Mouse (Mus musculus): ENCODE results near the gene Cemip.
A peak's percentile ranks its signal among the peaks of the same experiment; 100 is the strongest.

The Cemip gene

GRCm38 (mm10) chr7:83978410-83978809 is 107.9 kb downstream of the Cemip start:
- no peak for ATAC-seq (ENCODE audit: insufficient number of reproducible peaks, low FRiP score, low TSS enrichment)

- no peak for ATAC-seq (ENCODE audit: insufficient number of reproducible peaks, low FRiP score, low TSS enrichment)
These were observed 109.8 kb downstream of the Cemip start for GRCm38 (mm10) chr7:83976413-83976958.

- ATAC-seq (ENCODE audit: insufficient number of reproducible peaks, low FRiP score, low TSS enrichment), result no peak
These were observed 111.0 kb downstream of the Cemip start for GRCm38 (mm10) chr7:83975283-83975682.

- no peak for ATAC-seq (ENCODE audit: insufficient number of reproducible peaks, low FRiP score, low TSS enrichment)
These were observed 113.8 kb downstream of the Cemip start for GRCm38 (mm10) chr7:83972485-83972884.

- no peak for ATAC-seq (ENCODE audit: insufficient number of reproducible peaks, low FRiP score, low TSS enrichment)
These were observed 120.1 kb downstream of the Cemip start for GRCm38 (mm10) chr7:83966047-83966818.

- no peak for ATAC-seq (ENCODE audit: insufficient number of reproducible peaks, low FRiP score, low TSS enrichment)
These were observed 121.1 kb downstream of the Cemip start for GRCm38 (mm10) chr7:83965181-83965580.

GRCm38 (mm10) chr7:83952511-83952910 is 133.8 kb downstream of the Cemip start:
- ATAC-seq (ENCODE audit: insufficient number of reproducible peaks, low FRiP score, low TSS enrichment), result peak; percentile 96

- no peak for ATAC-seq (ENCODE audit: insufficient number of reproducible peaks, low FRiP score, low TSS enrichment)
These were observed 135.0 kb downstream of the Cemip start for GRCm38 (mm10) chr7:83951327-83951726.

- ATAC-seq (ENCODE audit: insufficient number of reproducible peaks, low FRiP score, low TSS enrichment), result no peak
These were observed 136.6 kb downstream of the Cemip start for GRCm38 (mm10) chr7:83949662-83950061.

GRCm38 (mm10) chr7:83948743-83949142 is 137.6 kb downstream of the Cemip start:
- ATAC-seq (ENCODE audit: insufficient number of reproducible peaks, low FRiP score, low TSS enrichment), result no peak

- ATAC-seq (ENCODE audit: insufficient number of reproducible peaks, low FRiP score, low TSS enrichment), result peak; percentile 89
These were observed 144.6 kb downstream of the Cemip start for GRCm38 (mm10) chr7:83941701-83942101.

- ATAC-seq (ENCODE audit: insufficient number of reproducible peaks, low FRiP score, low TSS enrichment), result no peak
These were observed 146.2 kb downstream of the Cemip start for GRCm38 (mm10) chr7:83940136-83940535.

GRCm38 (mm10) chr7:83939017-83939721 is 147.1 kb downstream of the Cemip start:
- no peak for ATAC-seq (ENCODE audit: insufficient number of reproducible peaks, low FRiP score, low TSS enrichment)

GRCm38 (mm10) chr7:83921637-83922036 is 164.7 kb downstream of the Cemip start:
- no peak for ATAC-seq (ENCODE audit: insufficient number of reproducible peaks, low FRiP score, low TSS enrichment)

GRCm38 (mm10) chr7:83920241-83920640 is 166.1 kb downstream of the Cemip start:
- no peak for ATAC-seq (ENCODE audit: insufficient number of reproducible peaks, low FRiP score, low TSS enrichment)

- peak; percentile 76 for ATAC-seq (ENCODE audit: insufficient number of reproducible peaks, low FRiP score, low TSS enrichment)
These were observed 171.7 kb downstream of the Cemip start for GRCm38 (mm10) chr7:83914566-83914965.

- no peak for ATAC-seq (ENCODE audit: insufficient number of reproducible peaks, low FRiP score, low TSS enrichment)
These were observed 172.3 kb downstream of the Cemip start for GRCm38 (mm10) chr7:83913995-83914394.

GRCm38 (mm10) chr7:83913405-83913932 is 172.8 kb downstream of the Cemip start:
- ATAC-seq (ENCODE audit: insufficient number of reproducible peaks, low FRiP score, low TSS enrichment), result no peak

GRCm38 (mm10) chr7:83911909-83912308 is 174.4 kb downstream of the Cemip start:
- ATAC-seq (ENCODE audit: insufficient number of reproducible peaks, low FRiP score, low TSS enrichment), result no peak

GRCm38 (mm10) chr7:83904831-83905230 is 181.5 kb downstream of the Cemip start:
- ATAC-seq (ENCODE audit: insufficient number of reproducible peaks, low FRiP score, low TSS enrichment), result no peak

All from cerebellum, adult (tissue).